Mouse (Mus musculus): ENCODE data around the gene Dync1li1.
A peak's percentile ranks its signal among the peaks of the same experiment; 100 is the strongest.
"Not testable (repeated sequence)": the region's sequence is repeated elsewhere in the genome, so short reads cannot be mapped to it uniquely, and the experiment has no call there.

Dync1li1 gene

DNA sequence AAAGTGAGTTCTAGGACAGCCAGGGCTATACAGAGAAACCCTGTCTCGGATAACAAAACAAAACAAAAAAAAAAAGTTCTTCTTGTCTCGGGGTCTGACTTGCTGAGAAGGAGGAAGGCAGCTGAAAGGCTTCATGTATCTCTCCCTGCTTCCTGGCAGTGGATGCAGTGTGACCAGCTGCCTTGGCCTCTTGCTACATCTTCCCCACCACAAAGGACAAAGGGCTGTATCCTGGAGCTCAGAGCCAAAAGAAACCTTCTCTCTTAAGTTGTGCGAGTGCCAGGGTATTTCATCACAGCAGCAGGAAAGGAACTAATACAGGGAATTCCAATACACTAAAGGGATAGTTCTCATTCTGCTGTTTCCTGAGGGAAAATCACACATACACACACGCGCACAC lies 10.0 kb upstream of the Dync1li1 start:
- no peak for DNase-seq

DNA sequence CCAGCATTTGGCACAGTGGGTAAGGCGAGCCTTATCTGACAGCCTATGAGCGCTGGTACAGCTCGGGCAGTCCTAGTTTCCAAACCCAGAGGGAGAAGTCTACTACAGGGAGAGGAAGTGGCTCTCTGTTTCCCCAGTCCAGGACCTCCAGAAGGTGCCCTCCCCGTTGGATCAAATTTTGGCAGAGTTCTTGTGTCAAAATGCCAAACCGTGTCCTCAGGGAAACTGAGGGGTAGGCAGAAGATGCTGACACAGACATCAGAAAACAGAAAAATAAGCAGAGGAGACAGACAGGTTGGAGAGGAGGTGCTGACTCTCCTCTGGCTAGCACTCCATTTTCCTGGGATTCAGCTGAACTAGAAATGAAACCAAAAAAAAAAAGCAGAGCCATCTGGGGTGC lies 8.6 kb upstream of the Dync1li1 start:
- no peak for DNase-seq

DNA sequence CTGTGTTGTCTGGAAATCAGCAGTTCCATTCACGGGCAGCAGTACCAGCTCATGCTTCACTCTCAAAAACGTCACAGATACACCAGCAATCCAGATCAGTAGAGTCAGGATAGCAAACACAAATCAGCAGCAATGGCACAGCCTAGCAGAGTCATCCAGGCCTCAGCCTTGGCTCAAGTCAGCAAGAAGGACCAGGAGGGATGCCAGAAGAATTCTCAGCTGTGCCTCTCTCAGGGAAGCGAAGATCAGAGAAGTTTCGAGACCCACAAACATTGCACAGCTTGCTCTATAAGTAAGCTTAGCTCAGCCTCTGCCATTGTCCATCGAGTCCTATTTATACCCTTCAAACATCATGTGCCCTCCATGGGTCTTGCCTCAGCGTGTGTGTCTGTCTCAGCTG lies 8.1 kb upstream of the Dync1li1 start:
- no peak for DNase-seq

DNA sequence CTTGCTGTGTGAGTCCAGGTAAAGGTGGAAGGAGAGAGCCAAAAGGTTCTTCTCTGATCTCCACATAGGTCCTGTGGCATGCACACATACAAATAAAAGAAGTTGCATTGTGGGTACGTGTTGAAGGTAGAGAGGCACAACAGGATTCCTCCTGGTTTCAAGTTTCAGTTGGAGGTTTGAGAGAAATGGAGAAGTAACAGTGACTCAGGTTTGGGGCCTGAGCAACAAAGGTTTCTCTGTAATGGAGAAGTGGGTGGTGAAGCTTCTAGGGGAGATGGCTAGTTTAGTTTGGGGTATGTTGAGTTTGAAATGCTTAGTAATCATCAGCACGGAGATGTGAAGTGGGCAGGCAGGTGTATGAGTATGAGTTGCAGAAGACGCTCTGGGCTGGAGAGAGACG lies 6.4 kb upstream of the Dync1li1 start:
- no peak for DNase-seq

GRCm38 (mm10) chr9:114686245-114686644 lies 2.3 kb upstream of the Dync1li1 start:
- DNase-seq, result no peak

DNA sequence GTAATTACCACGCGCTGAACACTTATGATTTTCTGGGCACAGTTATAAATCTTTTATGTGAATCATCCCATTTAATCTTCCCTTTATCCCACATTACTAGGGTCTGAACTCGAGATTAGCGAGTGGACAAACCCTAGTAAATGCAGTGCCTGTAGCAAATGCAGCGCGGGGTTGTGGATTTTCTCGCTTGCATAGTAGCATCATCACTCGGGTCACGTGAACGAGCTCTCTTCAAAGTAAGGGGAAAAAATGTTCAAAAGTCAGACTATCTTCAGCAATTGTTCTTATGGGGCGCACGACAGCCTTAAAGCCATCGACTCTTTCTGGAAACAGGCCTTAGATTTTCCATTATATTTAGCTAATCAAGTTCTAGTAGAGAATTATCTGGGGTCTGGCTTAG lies 951 bp upstream of the Dync1li1 start:
- no peak for DNase-seq

GRCm38 (mm10) chr9:114688953-114689407 lies 390 bp downstream of the Dync1li1 start:
- DNase-seq, result no peak

DNA sequence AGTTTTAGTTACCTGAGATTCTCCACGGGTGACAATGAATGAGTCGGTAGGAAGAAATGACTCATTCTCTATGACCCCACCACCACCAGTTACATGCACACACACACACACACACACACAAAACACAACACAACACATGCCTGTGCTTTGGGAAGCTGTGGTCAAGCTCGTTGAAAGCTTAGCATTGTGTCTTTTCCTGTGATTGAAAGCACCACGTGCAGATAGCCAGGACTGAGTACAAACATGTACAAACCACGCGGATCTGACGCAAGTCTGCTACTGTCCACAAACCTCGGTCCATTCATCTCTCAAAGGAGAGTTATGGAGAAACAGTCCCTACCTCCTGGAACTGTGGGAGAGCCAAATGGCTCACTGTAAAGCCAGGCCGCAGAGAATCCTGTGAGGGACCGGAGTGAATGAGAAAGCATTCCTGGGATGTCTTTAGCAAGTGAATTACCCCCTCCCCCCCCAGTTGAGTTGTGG lies 1.6 kb downstream of the Dync1li1 start:
- DNase-seq, result no peak

DNA sequence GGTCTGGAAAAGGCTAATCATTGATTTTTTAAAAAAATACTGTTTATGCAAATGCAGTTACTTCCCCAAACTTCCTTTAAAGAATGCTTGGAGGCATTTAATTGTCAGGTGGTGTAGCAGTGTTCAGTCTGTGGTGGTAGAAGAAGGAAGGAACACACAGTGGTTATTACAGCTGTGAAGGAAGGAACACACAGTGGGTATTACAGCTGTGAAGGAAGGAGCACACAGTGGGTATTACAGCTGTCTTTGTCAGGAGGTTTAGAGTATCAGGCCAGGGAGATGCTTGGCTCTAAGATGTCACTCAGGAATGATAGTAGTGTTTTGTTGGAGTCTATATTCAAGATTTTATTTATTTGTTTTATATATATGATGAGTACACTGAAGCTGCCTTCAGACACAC lies 2.5 kb downstream of the Dync1li1 start:
- no peak for DNase-seq

GRCm38 (mm10) chr9:114695662-114696061 lies 7.1 kb downstream of the Dync1li1 start:
- not testable (repeated sequence) for DNase-seq

DNA sequence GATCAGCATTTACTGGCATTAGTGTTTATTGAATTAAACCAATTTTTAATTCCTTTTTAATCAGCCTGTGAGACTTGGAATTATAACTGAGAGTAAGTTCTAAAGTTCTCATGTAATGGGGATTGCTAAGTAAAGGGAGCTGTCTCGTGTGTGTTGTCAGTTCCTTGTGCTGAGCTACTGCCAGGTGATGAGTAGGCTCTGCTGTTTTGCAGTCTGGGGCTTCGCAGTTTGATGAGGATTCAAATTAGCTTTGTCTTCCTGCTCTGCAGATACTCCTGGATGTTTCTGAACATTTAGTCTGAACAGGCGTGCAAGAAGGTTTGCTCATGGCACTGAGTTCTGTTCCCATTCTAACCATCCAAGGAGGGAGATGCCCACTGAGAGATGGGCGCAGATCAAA lies 8.5 kb downstream of the Dync1li1 start:
- no peak for DNase-seq

DNA sequence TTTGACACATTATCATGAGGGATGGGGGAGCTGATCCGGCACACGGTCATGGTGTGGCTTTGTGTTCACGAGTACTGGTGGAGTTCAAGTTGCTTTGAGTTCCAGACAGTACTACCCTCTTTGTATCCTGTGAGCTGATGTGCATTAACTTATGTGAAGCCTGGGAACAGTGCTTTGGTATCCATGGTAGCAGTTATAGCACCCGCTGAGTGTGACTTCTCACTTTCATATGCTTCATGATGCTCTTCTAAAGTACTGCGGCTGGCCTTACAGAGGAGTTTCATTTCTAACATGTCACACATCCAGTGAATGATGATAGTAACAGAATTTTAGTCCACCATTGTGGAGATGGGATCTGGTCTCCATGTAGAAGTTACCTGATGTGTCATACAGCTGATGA lies 9.3 kb downstream of the Dync1li1 start:
- no peak for DNase-seq

- peak in 1 of 2 experiments; percentile 41 for DNase-seq
Measured at GRCm38 (mm10) chr9:114699262-114699661, 10.7 kb downstream of the Dync1li1 start.

- peak; percentile 43 to 57 for DNase-seq
Measured at GRCm38 (mm10) chr9:114699882-114700665, 11.5 kb downstream of the Dync1li1 start.

GRCm38 (mm10) chr9:114701031-114701430 lies 12.4 kb downstream of the Dync1li1 start:
- peak; percentile 64 to 79 for DNase-seq

DNA sequence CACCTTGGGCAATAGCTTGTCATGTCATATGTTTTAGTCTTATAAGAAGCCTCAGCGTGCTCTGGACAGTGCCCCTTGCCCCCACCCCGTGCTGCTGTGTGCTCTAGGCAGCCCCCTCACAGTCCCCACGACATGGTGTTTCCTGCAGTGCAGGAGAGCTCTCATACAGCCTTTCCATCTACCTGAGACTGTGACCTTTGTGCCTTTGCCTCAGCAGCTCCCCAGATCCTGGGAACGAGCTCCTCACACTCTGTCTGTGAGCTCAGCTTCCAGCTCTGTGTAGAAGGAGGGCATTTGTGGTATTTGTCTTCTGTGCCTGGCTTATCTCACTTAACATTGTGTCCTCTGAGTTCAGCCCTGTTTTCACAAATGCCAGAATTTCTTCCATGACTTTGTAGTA lies 13.3 kb downstream of the Dync1li1 start:
- peak; percentile 49 to 55 for DNase-seq

DNA sequence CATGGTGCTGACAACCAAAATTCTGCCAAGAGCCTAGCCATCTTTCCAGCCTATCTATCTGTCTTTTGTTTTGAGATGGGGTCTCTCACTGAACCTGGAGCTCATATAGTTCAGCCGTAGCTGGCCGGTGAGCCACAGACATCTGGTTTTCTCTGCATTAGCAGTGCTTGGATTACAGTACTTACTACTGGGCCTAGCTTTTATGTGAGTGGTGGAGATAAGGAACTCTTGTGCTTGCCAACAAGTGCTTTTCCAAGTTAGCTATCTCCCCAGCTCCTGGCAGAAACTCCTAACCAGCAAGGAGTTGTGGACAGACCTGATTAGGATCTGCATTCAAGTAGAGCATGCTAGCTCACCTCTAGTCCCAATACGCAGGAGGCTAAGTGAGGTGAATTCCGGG lies 19.2 kb downstream of the Dync1li1 start:
- no peak for DNase-seq

- peak in 1 of 2 experiments; percentile 54 for DNase-seq
Measured at GRCm38 (mm10) chr9:114710345-114710744, 21.8 kb downstream of the Dync1li1 start.

DNA sequence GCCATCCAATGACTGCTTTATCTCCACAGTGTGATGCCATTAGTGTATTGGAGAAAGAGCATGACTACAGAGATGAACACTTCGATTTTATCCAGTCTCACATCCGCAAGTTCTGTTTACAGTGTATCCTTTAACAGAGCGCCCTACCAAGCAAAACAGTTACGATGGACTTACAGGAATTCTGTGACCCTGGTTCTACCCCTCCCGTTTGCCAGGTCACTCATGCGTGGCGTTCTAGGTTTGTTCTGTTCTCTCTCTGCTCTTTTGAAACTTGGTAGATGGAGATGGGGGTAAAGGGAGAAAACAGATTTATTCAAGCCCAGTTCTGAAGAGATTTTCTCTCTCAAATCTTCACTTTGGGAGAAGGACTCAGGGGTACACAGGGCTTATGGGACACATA lies 24.9 kb downstream of the Dync1li1 start:
- DNase-seq, result peak; percentile 65 to 91

- DNase-seq, result peak; percentile 89 to 91
Measured at GRCm38 (mm10) chr9:114716677-114717331, 28.2 kb downstream of the Dync1li1 start.

- DNase-seq, result peak in 1 of 2 experiments; percentile 44
Measured at GRCm38 (mm10) chr9:114727315-114727714, 38.7 kb downstream of the Dync1li1 start.

DNA sequence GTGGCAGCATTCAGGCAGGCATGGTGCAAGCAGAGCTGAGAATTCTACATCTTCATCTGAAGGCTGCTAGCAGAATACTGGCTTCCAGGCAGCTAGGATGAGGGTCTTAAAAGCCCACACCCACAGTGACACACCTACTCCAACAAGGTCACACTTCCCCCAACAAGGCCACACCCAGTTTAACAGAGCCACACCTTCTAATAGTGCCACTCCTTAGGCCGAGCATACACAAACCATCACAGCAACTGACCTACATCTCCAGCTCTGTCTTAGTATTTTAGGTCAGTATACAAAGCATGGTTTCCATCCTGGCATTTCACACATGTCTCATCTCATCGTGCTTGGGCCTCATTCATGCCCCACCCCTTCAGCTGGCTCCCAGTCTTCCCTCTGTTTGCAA lies 39.8 kb downstream of the Dync1li1 start:
- not testable (repeated sequence) for DNase-seq

DNA sequence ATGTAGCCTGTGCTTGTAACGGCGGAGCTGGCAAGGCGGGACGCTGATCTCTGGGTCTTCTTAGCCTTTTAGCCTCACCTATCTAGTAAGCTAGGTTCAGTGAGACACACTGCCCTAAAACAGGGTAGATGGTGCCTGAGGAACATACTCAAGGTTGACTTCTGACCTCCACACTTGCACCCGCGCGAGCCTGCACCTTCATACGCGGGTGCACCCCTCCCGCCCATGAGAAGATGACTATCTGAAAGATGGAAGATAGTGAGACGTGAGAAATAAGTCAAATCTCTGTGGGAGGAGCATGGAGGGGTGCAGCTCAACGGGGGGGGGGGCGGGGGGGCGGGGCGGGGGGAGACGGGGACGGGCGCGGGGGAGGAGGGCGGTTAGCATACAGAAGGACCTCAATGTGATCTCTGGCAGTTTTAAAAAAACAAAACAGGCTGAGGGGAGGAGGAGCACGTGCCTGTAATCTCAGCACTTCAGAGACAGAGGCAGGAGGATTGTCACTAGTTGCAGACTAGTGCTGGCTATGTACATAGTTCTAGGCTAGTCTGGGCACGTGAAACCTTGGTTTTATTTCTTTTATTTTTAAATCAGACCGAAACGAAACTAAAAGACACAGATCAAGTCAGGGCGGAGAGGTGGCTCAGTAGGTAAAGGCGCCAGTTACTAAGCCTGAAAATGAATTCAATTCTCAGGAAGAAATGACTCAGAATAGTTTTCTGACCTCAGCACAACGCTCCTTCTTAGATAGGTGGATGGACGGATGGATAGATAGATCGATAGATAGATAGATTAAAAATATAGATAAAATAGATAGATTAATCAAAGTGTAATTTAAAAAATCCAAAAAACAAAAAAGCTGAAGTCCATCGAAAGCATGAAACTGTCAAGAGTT lies 41.6 kb downstream of the Dync1li1 start:
- DNase-seq, result no peak

All from kidney, adult 8-10 months (tissue).